Mouse (Mus musculus) testis, adult 2 months (tissue): ENCODE data around the gene Hs3st6.

ENCODE experiments used
- CTCF ChIP-seq: fragments of 200-500 bp; IDR thresholded peaks from 2 replicates; pipeline ENCODE4 v1.5.1; 2012; ENCODE audit warnings: low read depth, mild to moderate bottlenecking, inconsistent platforms, low read length, moderate library complexity; ENCODE audit not compliant: control insufficient read depth, insufficient read depth, insufficient replicate concordance
- POLR2A ChIP-seq: fragments of 200-500 bp; IDR thresholded peaks from 2 replicates; pipeline ENCODE4 v1.6.1; 2012; ENCODE audit warnings: low read depth, mild to moderate bottlenecking, inconsistent platforms, low read length, moderate library complexity; ENCODE audit not compliant: control insufficient read depth

DNA sequence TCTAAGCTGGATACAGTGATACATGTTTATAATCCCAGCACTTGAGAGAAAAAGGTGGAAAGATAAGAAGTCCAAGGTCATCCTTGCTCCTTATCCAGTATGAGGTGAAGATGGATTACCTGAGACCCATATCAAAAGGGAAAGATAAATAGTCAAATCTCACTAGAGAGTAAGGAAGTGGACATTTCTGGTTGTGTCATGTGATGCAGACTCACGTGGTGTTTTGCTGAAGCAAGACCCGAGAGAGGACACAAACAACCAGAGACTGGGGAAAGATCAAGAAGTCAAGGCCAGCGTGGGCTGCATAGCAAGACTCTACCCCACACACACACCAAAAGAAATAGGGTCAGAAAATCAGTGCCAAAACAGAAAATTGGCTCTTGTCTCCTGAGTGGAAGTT lies 44.2 kb downstream of the Hs3st6 start:
- no peak for TF ChIP-seq POLR2A
- no peak for TF ChIP-seq CTCF
